Mouse (Mus musculus): ENCODE measurements around the gene Olfr1225.

DNA sequence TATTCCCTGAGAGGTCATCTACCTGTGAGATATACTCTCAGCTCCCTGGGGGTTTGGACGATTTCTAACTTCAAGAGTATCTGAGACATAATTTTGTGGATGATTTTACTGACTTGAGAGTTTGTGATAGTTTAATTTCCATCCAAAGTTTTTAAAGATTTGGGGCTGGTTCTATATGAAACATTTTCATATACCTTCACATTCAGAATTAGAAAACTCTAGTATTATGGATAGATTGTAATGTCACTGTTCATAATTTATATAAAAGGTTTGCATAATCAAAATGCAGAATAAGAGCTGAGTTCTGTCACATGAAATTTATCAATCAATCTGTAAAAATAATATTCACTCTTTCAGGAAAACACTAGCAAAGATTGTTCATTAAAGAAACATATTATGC is 23.0 kb downstream of the Olfr1225 start, which contains the start of gene Olfr1223:
- TF ChIP-seq CTCF (IDR thresholded peaks at IDR 0.05; ENCODE audit: insufficient read depth, low read length), result no peak
- no peak for TF ChIP-seq POLR2A (IDR thresholded peaks at IDR 0.05; ENCODE audit: borderline replicate concordance, extremely low read depth, low read depth, low read length)

Measured in lung, adult 2 months (tissue).